Mouse (Mus musculus) testis, adult 2 months (tissue): Measurements from ENCODE around the gene Syde2.

Experiments used
- CTCF ChIP-seq: fragments of 200-500 bp; IDR thresholded peaks from 2 replicates; pipeline ENCODE4 v1.5.1; 2012; ENCODE audit warnings: low read depth, mild to moderate bottlenecking, inconsistent platforms, low read length, moderate library complexity; ENCODE audit not compliant: control insufficient read depth, insufficient read depth, insufficient replicate concordance
- POLR2A ChIP-seq: fragments of 200-500 bp; IDR thresholded peaks from 2 replicates; pipeline ENCODE4 v1.6.1; 2012; ENCODE audit warnings: low read depth, mild to moderate bottlenecking, inconsistent platforms, low read length, moderate library complexity; ENCODE audit not compliant: control insufficient read depth

GRCm38 (mm10) chr3:146004347-146005051, 16.8 kb downstream of the Syde2 start:
- no peak for TF ChIP-seq POLR2A
- TF ChIP-seq CTCF, result no peak
